Mouse (Mus musculus) gonadal fat pad, adult 2 months (tissue): ENCODE results near the gene H2al1d. TPM values are rescaled to one million over a fixed set of nuclear protein-coding genes. Genes with fewer than 3 reads are reported as not detected.

Experiments used
- polyA plus RNA-seq: library from polyadenylated mRNA; depleted of rRNA; stranded (reverse); fragments of >200 nt; gene quantifications from 2 replicates; pipeline ENCODE4 v1.2.3, GENCODE M21; 2012; rRNA removed

The H2al1d gene
- polyA plus RNA-seq, 1 experiment, result not detected

Other genes with a start within 250 kb of the H2al1d start
- gene H2al1a, start 9.6 kb upstream of the H2al1d start, polyA plus RNA-seq, result not detected in 2 replicates
- not detected in 2 replicates for gene H2al1b, start 6.4 kb upstream of the H2al1d start, polyA plus RNA-seq
- gene H2al1c, start 3.2 kb upstream of the H2al1d start, polyA plus RNA-seq, result not detected in 2 replicates
- 0.31 TPM in 1 of 2 replicates, not detected in the other for gene H2al1e, start 3.1 kb downstream of the H2al1d start, polyA plus RNA-seq
- gene H2al1f, start 6.3 kb downstream of the H2al1d start, polyA plus RNA-seq, result not detected in 2 replicates
- gene H2al1g, start 9.4 kb downstream of the H2al1d start, polyA plus RNA-seq, result not detected in 2 replicates
- not detected in 2 replicates for gene H2al1h, start 12.7 kb downstream of the H2al1d start, polyA plus RNA-seq
- gene H2al1i, start 15.8 kb downstream of the H2al1d start, polyA plus RNA-seq, result not detected in 2 replicates
- not detected in 2 replicates for gene H2al1j, start 19.0 kb downstream of the H2al1d start, polyA plus RNA-seq